ENCODE assay signal across 10 mouse cellular contexts in the genomic region with DNA sequence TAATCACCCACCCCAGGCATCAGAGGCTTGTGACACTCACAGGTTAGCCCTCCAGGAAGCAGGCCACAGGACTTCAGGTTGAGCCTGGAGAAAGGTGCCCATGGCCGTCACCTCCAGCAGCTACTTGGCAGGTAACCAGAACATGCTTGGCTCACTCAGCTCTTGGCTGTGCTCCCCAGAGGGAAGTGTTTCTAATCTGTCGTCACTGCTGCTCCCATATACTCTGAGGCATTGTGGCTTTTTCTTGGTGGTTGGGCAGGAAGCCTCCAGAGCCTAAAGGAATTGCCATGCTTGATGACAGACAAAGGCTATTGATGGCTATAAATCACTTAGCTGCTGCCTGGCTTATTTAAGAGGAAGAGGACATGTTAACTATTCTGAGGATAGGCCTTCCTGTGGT.
DNase-seq lines count a peak whose midpoint lies in the region; ATAC-seq and TF ChIP-seq lines count a peak whose summit lies in the region.
"Had no signal": no experiment of that assay in that cellular context is flagged by ENCODE, and none has a peak within 500 bp of the region (broad histone marks: within the 10 kb centered on the region; RNA-seq: fewer than 3 reads in every experiment).

No protein-coding gene starts in this region.

- ATAC-seq in heart, embryonic 12.5 days (ENCODE audit: insufficient number of reproducible peaks, low FRiP score): no peak
- ATAC-seq in lung, embryonic 16.5 days (ENCODE audit: low read depth): peak; percentile 46

- H3K27me3 ChIP-seq in heart, adult 2 months (ENCODE audit: control insufficient read depth, insufficient read depth, low read length): no peaks in the 10 kb centered on the region
- no peaks in the 10 kb centered on the region for H3K27me3 ChIP-seq in heart, embryonic 12.5 days (replicated peaks)
- H3K27me3 ChIP-seq in lung, embryonic 16.5 days (ENCODE audit: control insufficient read depth, insufficient read depth, low read depth, low read length): no peaks in the 10 kb centered on the region
- H3K27me3 ChIP-seq: heart, embryonic 13.5 days; limb, embryonic 12.5 days had no signal

- DNase-seq in heart, adult 2 months: peak; percentile 54 to 74
- DNase-seq in adipocyte (ENCODE audit: low spot score) (peak; percentile 63), liver (no peak)
- peak; percentile 63 for DNase-seq in fibroblast of lung, adult 2 months (ENCODE audit: low read depth)
- DNase-seq in testis, postnatal 10 days (ENCODE audit: low spot score): no peak
- DNase-seq in layer of hippocampus, adult 18-20 months (ENCODE audit: low spot score in 2 of 2): no peak

- no peaks in the 10 kb centered on the region for H3K79me2 ChIP-seq in heart, adult 2 months (replicated peaks; ENCODE audit: control insufficient read depth, insufficient read depth, low read length)

- H3K4me3 ChIP-seq in heart, adult 2 months: no peak overlapping the region
- no peak overlapping the region for H3K4me3 ChIP-seq in heart, embryonic 12.5 days
- H3K4me3 ChIP-seq in lung, embryonic 16.5 days (ENCODE audit: low read length): no peak overlapping the region
- H3K4me3 ChIP-seq: heart, embryonic 13.5 days; limb, embryonic 12.5 days had no signal

- no peak overlapping the region for H3K9ac ChIP-seq in heart, adult 2 months (ENCODE audit: low read depth, low read length)
- H3K9ac ChIP-seq in heart, embryonic 12.5 days: no peak overlapping the region
- no peak overlapping the region for H3K9ac ChIP-seq in lung, embryonic 16.5 days (ENCODE audit: low read length)
- H3K9ac ChIP-seq: heart, embryonic 13.5 days; limb, embryonic 12.5 days had no signal

- TF ChIP-seq CTCF in heart, adult 2 months (IDR thresholded peaks at IDR 0.05): no peak

- no peaks in the 10 kb centered on the region for H3K36me3 ChIP-seq in heart, adult 2 months (ENCODE audit: control insufficient read depth, insufficient read depth, low read length)
- no peaks in the 10 kb centered on the region for H3K36me3 ChIP-seq in heart, embryonic 12.5 days
- no peaks in the 10 kb centered on the region for H3K36me3 ChIP-seq in lung, embryonic 16.5 days (ENCODE audit: control insufficient read depth, insufficient read depth, low read length)
- H3K36me3 ChIP-seq: heart, embryonic 13.5 days had no signal

- H3K4me2 ChIP-seq in heart, embryonic 12.5 days: no peak overlapping the region
- H3K4me2 ChIP-seq in lung, embryonic 16.5 days (ENCODE audit: low read depth, low read length): no peak overlapping the region
- H3K4me2 ChIP-seq: heart, embryonic 13.5 days; limb, embryonic 12.5 days had no signal

- no peak for TF ChIP-seq EP300 in heart, adult 2 months (IDR thresholded peaks at IDR 0.05; ENCODE audit: insufficient read depth, low read depth, low read length)

- TF ChIP-seq POLR2A in heart, adult 2 months (IDR thresholded peaks at IDR 0.05; ENCODE audit: insufficient read depth, low read depth, low read length): no peak

- whole genome bisulfite sequencing in heart, adult 2 months: 10% methylated on average over 2 of the region's 2 CpGs
- 45% methylated on average over 2 of the region's 2 CpGs for WGBS in heart, embryonic 12.5 days
- 9% methylated on average over 2 of the region's 2 CpGs for WGBS in lung, embryonic 16.5 days

- no peak overlapping the region for H3K27ac ChIP-seq in heart, adult 2 months
- H3K27ac ChIP-seq in heart, embryonic 12.5 days (ENCODE audit: poor library complexity, severe bottlenecking): no peak overlapping the region
- peak overlapping the region; percentile 69 for H3K27ac ChIP-seq in lung, embryonic 16.5 days (ENCODE audit: low read length)
- H3K27ac ChIP-seq: heart, embryonic 13.5 days; limb, embryonic 12.5 days had no signal

- intact Hi-C loops in heart, adult 2 months (cut with DNase I): no loop called here

- no peaks in the 10 kb centered on the region for H3K9me3 ChIP-seq in heart, embryonic 12.5 days (replicated peaks)
- no peaks in the 10 kb centered on the region for H3K9me3 ChIP-seq in lung, embryonic 16.5 days (ENCODE audit: control insufficient read depth, low read length)
- H3K9me3 ChIP-seq: heart, embryonic 13.5 days; limb, embryonic 12.5 days had no signal

- H3K4me1 ChIP-seq in heart, adult 2 months (ENCODE audit: control insufficient read depth, insufficient read depth, low read length): peaks cover 4% of the 10 kb centered on the region
- H3K4me1 ChIP-seq in heart, embryonic 12.5 days (replicated peaks): peaks cover 22% of the 10 kb centered on the region
- H3K4me1 ChIP-seq in lung, embryonic 16.5 days (replicated peaks; ENCODE audit: control insufficient read depth, insufficient read depth, low read length): peaks cover 25% of the 10 kb centered on the region

Comparison
In these comparisons a context has a peak if more than half of its experiments do, and no peak if none do; other contexts are left out.
1. DNase-seq: peak in heart, adult 2 months (2 of 2), adipocyte (single experiment) and fibroblast of lung, adult 2 months (single experiment); none in testis, postnatal 10 days (single experiment), layer of hippocampus, adult 18-20 months (0 of 2) and liver (single experiment).